Mouse (Mus musculus): Measurements from ENCODE around the gene Mst1r.

DNA sequence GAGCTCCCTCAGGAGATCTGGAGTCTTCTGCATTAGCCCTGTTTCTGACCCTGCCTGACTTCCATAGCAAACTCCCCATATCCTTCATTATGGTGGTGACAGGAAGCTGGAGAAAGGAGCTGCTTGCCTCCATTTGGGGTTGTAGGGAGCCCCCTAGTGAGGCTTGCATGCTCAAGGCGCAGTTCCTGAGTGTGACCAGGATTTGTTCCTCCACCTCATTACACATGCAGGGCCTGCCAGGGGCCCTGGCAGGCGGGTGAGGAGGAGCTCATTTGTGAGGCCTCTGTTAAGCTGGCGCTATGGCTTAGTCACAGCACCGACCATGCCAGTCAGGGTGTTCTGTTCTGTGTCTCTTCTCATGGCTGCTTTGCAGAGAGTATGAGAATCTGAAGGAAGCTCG, 55.2 kb downstream of the Mst1r start:
- TF ChIP-seq CTCF (IDR thresholded peaks at IDR 0.05): peak; percentile 55
- TF ChIP-seq POLR2A (IDR thresholded peaks at IDR 0.05; ENCODE audit: insufficient read depth, low read depth, low read length): no peak

Data from heart, adult 2 months (tissue).